Mouse (Mus musculus): ENCODE results near the gene Iqck.

- TF ChIP-seq POLR2A (IDR thresholded peaks at IDR 0.05; ENCODE audit: control insufficient read depth, low read depth, low read length) (no peak), CTCF (IDR thresholded peaks at IDR 0.05; ENCODE audit: control insufficient read depth, insufficient read depth, insufficient replicate concordance, low read depth, low read length) (no peak)
Observed at GRCm38 (mm10) chr7:118992080-118992560, 136.6 kb downstream of the Iqck start.
